Mouse (Mus musculus): Measurements from ENCODE around the gene Ccser1. TPM values are rescaled to one million over a fixed set of nuclear protein-coding genes. Genes with fewer than 3 reads are reported as not detected.
A peak's percentile ranks its signal among the peaks of the same experiment; 100 is the strongest.

The Ccser1 gene
- polyA plus RNA-seq, 1 experiment from 2014 or later, result 25.3 TPM

DNA sequence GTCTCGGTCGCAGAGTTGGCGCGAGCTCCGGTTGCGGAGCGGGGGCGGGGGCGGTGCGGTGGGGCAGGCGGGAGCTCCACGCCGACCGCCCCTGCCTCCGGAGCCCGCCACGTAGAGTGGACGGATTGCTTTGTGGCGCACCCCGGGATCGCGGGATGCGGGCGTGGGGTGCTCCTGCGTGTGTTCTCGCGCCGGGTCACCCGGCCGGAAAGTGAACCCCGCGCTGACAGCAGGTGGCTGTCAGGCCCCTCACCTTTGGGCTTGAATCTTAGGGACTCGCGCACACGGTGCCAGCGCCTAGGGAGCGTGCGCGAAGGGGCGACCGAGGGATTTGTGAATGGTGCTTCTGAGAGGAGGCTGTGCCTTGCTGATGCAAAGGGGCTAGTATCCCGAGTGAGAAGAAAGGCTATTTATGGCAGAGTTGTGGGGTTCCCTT, 650 bp downstream of the Ccser1 start:
- Histone ChIP-seq H3K27me3 (replicated peaks) (no peaks in the 10 kb centered on the region), H3K4me3 (replicated peaks) (peak overlapping the region; percentile 63), H3K4me2 (peak overlapping the region; percentile 66), H3K36me3 (no peaks in the 10 kb centered on the region), H3K27ac (replicated peaks) (peak overlapping the region; percentile 89), H3K9me3 (replicated peaks) (no peaks in the 10 kb centered on the region), H3K4me1 (peaks cover 19% of the 10 kb centered on the region), H3K9ac (replicated peaks) (peak overlapping the region; percentile 75)
- WGBS, result 0% methylated on average over 38 of the region's 42 CpGs
- peak; percentile 74 for ATAC-seq (ENCODE audit: low FRiP score)

DNA sequence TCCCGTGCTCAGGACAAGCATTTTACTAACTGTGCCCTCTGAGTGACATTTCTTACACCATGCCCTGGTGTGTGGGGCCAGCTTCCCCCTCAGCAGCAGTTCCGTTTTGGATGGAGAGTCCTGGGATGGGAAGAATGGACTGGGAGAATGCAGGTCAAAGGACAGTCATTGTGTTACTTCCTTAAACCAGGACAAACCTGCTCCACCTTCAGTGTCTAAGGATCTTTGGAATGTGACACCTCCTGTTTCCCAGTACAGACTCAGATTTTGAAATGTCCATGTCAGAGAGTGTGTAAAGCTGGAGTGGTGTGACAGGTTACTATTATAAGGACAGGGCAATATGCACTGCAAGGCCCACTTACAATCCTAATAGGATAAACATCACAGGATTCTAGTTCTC, 8.9 kb downstream of the Ccser1 start:
- H3K9ac ChIP-seq (replicated peaks), result no peak overlapping the region
- no peaks in the 10 kb centered on the region for H3K9me3 ChIP-seq (replicated peaks)
- WGBS, result 58% methylated on average over 2 of the region's 2 CpGs
- H3K27me3 ChIP-seq (replicated peaks), result no peaks in the 10 kb centered on the region
- no peak overlapping the region for H3K27ac ChIP-seq (replicated peaks)
- H3K4me3 ChIP-seq (replicated peaks), result no peak overlapping the region
- H3K4me1 ChIP-seq, result peaks cover 3% of the 10 kb centered on the region; the same call in 1 of the 2 replicates
- no peaks in the 10 kb centered on the region for H3K36me3 ChIP-seq
- no peak for ATAC-seq (ENCODE audit: low FRiP score)
- H3K4me2 ChIP-seq, result no peak overlapping the region

DNA sequence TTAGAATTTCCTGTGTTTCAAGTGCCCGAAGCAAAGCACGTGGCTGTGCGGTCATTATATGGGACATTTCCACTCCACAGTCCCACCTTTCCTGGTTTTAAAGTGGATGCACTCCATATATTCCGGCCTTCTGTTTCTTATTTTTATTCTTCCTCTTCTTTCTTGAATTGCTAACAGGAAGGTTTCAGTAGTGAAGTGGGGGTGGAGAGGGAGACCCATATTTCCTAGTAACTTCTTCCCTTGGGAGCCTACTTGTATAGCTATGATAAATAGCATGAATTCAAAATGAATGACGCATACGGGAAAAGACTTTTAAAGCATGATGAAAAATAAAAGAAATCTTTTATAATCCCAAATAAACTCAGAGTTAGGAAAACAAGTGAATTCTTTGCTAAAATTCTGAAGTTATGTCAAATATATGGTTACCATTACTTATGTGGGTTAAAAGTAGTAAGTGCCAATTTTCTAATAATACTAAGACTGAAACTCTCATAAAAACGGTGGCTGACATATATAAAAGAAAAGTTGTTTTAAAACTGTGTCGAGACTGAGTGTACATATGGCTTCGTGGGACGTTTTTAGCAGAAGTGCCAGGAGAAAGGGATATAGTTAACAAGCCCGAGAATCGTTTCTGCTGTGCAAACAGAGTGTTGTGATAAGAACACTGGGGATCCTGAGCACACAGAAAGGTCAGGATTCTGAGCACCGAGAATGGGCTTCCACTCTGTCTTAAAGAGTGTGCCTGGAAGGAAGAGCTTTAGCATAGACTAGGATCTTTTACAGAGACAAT, 11.7 kb downstream of the Ccser1 start:
- 81% methylated on average over 13 of the region's 13 CpGs for WGBS

DNA sequence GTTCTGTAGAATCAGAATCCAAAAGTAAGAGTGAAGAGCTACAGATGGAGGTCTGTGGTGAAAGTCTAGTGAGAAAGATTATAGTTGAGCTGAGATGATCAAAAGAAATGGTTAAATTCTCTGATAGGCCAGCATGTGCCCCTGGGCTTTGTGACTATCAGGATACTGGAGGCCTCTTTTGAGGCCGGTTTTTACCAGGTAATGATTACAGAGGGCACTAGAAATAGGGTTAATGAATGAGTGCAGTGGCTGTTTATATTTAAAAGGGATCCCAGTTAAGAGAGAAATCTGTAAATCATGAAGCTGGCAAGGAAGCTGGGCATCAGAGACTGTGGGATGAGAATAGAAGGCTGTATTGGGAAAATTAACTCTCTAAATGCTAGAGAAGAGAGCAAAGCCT, 23.2 kb downstream of the Ccser1 start:
- Histone ChIP-seq H3K27me3 (replicated peaks) (no peaks in the 10 kb centered on the region), H3K36me3 (no peaks in the 10 kb centered on the region), H3K9ac (replicated peaks) (no peak overlapping the region), H3K4me3 (replicated peaks) (no peak overlapping the region), H3K27ac (replicated peaks) (no peak overlapping the region), H3K4me1 (no peaks in the 10 kb centered on the region), H3K9me3 (replicated peaks) (no peaks in the 10 kb centered on the region), H3K4me2 (no peak overlapping the region)
- 24% methylated on average over 1 of the region's 1 CpGs for WGBS
- no peak for ATAC-seq (ENCODE audit: low FRiP score)

More for the DNA sequence above, 11.7 kb downstream of the Ccser1 start:
- Histone ChIP-seq H3K9me3 (replicated peaks) (no peaks in the 10 kb centered on the region), H3K36me3 (no peaks in the 10 kb centered on the region), H3K27ac (replicated peaks) (no peak overlapping the region), H3K4me3 (replicated peaks) (no peak overlapping the region), H3K9ac (replicated peaks) (no peak overlapping the region), H3K4me1 (peaks cover under 1% of the 10 kb centered on the region; the same call in 1 of the 2 replicates), H3K4me2 (no peak overlapping the region), H3K27me3 (replicated peaks) (no peaks in the 10 kb centered on the region)
- no peak for ATAC-seq (ENCODE audit: low FRiP score)

DNA sequence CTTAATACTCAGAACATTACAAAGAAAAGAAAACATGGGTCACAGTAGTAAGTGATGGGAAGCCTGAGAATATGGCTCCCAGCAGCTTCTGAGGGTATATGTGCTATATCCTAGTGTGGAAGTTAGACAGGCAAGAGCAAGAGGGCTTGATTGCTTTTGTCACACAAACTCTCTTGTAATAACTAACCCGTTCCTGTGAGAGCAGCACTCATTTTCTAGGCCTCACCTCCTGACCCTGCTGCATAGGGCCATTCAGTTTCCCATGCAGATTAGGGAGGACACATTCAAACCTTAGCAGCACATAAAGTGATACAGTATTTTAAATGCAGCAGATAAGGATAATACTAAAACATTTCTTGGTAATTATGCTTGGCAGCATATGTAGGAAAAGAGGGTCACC, 25.9 kb downstream of the Ccser1 start:
- Histone ChIP-seq H3K27me3 (replicated peaks) (no peaks in the 10 kb centered on the region), H3K9me3 (replicated peaks) (no peaks in the 10 kb centered on the region), H3K4me1 (peaks cover 5% of the 10 kb centered on the region; the same call in 1 of the 2 replicates), H3K4me3 (replicated peaks) (no peak overlapping the region), H3K36me3 (no peaks in the 10 kb centered on the region), H3K4me2 (no peak overlapping the region), H3K9ac (replicated peaks) (no peak overlapping the region), H3K27ac (replicated peaks) (no peak overlapping the region)
- WGBS, result 21% methylated on average over 1 of the region's 1 CpGs
- no peak for ATAC-seq (ENCODE audit: low FRiP score)

DNA sequence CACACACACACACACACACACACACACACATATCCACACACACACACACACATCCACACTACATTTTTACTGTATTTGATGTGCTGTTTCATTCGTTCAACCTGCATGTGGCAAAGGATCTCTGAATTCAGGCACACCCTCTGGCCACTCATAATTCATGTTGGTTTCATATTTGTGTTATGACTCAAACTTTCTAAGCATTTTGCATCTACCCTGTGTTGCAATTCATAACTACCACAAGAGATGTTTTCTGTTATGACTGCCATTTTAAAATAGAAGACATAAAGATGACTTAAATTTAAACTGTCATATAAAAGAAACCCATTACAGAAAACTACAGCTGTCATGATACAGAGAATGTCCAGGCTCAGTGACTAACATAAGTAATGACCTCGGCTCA, 26.5 kb downstream of the Ccser1 start:
- Histone ChIP-seq H3K9ac (replicated peaks) (no peak overlapping the region), H3K4me3 (replicated peaks) (no peak overlapping the region), H3K4me2 (no peak overlapping the region), H3K4me1 (peaks cover 5% of the 10 kb centered on the region; the same call in 1 of the 2 replicates), H3K36me3 (no peaks in the 10 kb centered on the region), H3K27ac (replicated peaks) (no peak overlapping the region), H3K27me3 (replicated peaks) (no peaks in the 10 kb centered on the region), H3K9me3 (replicated peaks) (no peaks in the 10 kb centered on the region)
- WGBS, result 73% methylated on average over 2 of the region's 2 CpGs
- no peak for ATAC-seq (ENCODE audit: low FRiP score)

DNA sequence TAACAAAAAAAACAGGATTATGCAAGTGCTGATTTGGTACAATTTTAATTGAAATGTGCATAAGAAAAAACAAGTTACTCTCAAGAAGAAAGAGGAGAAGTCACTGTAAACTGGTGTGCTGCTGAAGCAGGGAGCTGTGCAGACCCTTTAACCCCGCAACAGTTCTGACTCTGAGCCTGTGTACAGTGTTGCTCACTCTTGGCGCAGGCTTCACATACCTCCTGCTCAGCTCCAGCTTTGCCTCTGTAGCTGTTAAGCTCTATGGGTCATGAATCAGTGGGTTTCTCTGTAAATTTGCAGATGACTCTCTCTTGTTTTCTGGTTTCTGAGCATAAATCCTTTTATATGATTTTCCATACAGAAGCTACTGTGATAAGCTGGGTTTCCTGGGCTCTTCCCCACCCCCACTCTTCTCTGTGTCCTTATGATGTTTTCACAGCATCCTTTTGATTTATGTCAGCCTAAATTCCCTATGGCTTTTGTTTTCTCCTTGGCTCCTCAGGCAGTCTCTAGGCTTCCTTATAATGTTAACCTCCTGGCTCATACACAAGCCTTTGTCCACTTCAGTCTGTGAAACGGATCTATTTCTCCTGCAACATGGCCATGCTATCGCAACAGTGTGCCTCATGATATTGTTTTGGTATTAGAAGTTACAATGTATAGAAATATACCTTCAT, 30.1 kb downstream of the Ccser1 start:
- Histone ChIP-seq H3K27ac (replicated peaks) (0 out of 2 replicates have a peak overlapping the region, but pooled peaks have one; percentile 48), H3K9me3 (replicated peaks) (no peaks in the 10 kb centered on the region), H3K4me2 (no peak overlapping the region), H3K9ac (replicated peaks) (no peak overlapping the region), H3K27me3 (replicated peaks) (no peaks in the 10 kb centered on the region), H3K4me3 (replicated peaks) (no peak overlapping the region), H3K4me1 (peaks cover 5% of the 10 kb centered on the region; the same call in 1 of the 2 replicates), H3K36me3 (no peaks in the 10 kb centered on the region)
- 55% methylated on average over 4 of the region's 4 CpGs for WGBS
- peak; percentile 64 for ATAC-seq (ENCODE audit: low FRiP score)

DNA sequence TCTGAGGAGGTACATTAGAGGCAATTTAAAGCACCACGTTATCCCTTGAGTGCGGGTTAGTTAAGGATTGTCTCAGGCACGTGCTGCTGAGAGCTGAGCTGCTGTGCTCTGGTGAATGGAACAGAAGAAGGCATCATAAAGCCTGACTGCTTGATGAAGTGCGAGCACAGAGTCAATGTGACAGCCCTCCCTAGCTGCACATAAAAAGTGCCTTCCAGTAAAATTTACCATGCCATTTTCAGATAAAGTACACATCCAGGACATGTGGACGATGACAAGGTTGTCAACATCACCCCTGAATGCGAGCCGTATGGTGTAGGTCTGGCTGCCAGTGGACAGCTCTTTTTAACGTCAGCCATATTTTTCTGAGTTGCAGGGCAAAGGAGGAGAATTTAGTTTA, 35.6 kb downstream of the Ccser1 start:
- Histone ChIP-seq H3K9me3 (replicated peaks) (no peaks in the 10 kb centered on the region), H3K36me3 (no peaks in the 10 kb centered on the region), H3K27me3 (replicated peaks) (no peaks in the 10 kb centered on the region), H3K9ac (replicated peaks) (no peak overlapping the region), H3K27ac (replicated peaks) (no peak overlapping the region), H3K4me2 (no peak overlapping the region), H3K4me3 (replicated peaks) (no peak overlapping the region), H3K4me1 (peaks cover 8% of the 10 kb centered on the region)
- peak; percentile 41; the same call in 1 of the 2 replicates for ATAC-seq (ENCODE audit: low FRiP score)
- 41% methylated on average over 8 of the region's 8 CpGs for WGBS

DNA sequence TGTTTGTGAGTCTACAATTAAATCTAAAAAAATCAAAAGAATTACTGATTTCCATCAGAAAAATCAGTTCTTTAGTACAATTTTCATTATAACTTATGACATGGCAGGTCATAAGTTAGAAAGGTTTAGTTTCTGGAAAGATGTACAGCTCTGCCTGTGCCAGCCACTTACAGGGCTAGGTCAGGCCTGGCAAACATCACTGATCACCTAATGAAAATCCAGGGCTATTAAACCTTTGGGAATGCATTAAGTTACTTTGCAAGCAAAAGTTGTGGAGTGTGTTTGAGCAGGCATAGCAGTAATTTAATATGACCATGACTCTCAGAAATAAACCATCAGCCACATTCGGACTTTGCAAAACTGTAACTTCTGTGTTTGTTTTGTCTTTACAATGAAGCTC, 36.4 kb downstream of the Ccser1 start:
- Histone ChIP-seq H3K36me3 (no peaks in the 10 kb centered on the region), H3K27ac (replicated peaks) (no peak overlapping the region), H3K27me3 (replicated peaks) (no peaks in the 10 kb centered on the region), H3K4me3 (replicated peaks) (no peak overlapping the region), H3K9ac (replicated peaks) (no peak overlapping the region), H3K9me3 (replicated peaks) (no peaks in the 10 kb centered on the region), H3K4me1 (peaks cover 8% of the 10 kb centered on the region), H3K4me2 (no peak overlapping the region)
- WGBS, result 85% methylated on average over 1 of the region's 1 CpGs
- ATAC-seq (ENCODE audit: low FRiP score), result no peak

DNA sequence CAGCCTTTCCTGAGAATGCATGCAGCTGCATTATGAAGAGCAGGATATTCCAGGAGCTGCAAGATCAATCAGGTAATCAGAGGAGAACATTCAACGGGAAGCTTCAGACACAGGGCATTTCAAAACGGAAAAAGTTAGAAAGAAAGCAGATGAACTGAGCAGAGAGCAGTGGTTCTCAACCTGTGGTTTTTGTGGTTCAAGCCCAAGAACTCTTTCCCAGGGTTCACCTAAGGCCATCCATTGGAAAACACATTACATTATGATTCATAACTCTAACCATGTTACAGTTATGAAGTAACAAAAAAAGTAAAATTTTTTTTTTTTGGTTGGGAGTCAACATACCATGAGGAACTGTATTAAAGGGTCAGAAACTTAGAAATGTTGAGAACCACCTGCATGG, 37.6 kb downstream of the Ccser1 start:
- no peak for ATAC-seq (ENCODE audit: low FRiP score)
- Histone ChIP-seq H3K36me3 (no peaks in the 10 kb centered on the region), H3K4me1 (peaks cover 8% of the 10 kb centered on the region), H3K4me2 (no peak overlapping the region), H3K27ac (replicated peaks) (no peak overlapping the region), H3K4me3 (replicated peaks) (no peak overlapping the region), H3K9me3 (replicated peaks) (no peaks in the 10 kb centered on the region), H3K27me3 (replicated peaks) (no peaks in the 10 kb centered on the region), H3K9ac (replicated peaks) (no peak overlapping the region)
- 88% methylated on average over 2 of the region's 2 CpGs for WGBS

DNA sequence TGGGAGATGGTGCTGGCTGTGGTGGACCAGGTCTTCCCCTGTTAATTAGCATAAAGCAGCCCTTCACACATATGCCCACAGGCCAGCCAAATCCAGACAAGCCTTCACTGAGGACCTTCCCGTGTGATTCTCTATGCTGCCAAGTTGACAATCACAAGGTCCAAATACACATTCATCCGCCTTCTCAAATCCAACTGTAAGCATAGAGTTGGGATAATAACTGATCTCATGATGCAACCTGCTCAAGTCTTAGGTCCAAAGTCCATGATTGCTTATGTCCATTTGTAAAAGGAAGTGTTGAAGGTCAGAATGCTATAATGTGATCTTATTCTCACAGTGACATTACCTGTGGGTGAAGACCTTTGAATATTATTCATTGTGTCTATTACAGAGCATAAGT, 43.4 kb downstream of the Ccser1 start:
- Histone ChIP-seq H3K4me3 (replicated peaks) (no peak overlapping the region), H3K9ac (replicated peaks) (no peak overlapping the region), H3K36me3 (no peaks in the 10 kb centered on the region), H3K27me3 (replicated peaks) (no peaks in the 10 kb centered on the region), H3K4me2 (no peak overlapping the region), H3K27ac (replicated peaks) (no peak overlapping the region), H3K9me3 (replicated peaks) (no peaks in the 10 kb centered on the region), H3K4me1 (no peaks in the 10 kb centered on the region)
- 84% methylated on average over 2 of the region's 2 CpGs for WGBS
- ATAC-seq (ENCODE audit: low FRiP score), result no peak

DNA sequence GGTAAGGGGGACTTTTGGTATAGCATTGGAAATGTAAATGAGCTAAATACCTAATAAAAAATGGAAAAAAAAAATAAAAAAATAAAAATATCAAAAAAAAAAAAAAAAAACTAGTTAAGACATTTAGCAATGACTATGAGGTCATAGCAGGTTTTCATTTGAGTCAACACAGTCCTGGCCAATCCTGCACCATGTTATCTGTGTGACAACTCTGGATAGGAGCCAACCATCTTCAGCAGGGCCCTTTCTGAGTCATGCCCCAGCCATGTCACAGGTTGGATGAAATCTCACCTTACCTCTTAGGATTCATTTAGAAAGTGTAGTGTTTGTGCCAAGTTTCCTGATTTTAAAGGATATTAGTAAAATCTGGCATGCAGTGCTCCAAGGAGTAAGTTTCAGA, 45.2 kb downstream of the Ccser1 start:
- Histone ChIP-seq H3K27ac (replicated peaks) (no peak overlapping the region), H3K9me3 (replicated peaks) (no peaks in the 10 kb centered on the region), H3K4me2 (no peak overlapping the region), H3K4me3 (replicated peaks) (no peak overlapping the region), H3K27me3 (replicated peaks) (no peaks in the 10 kb centered on the region), H3K9ac (replicated peaks) (no peak overlapping the region), H3K36me3 (no peaks in the 10 kb centered on the region), H3K4me1 (no peaks in the 10 kb centered on the region)
- no peak for ATAC-seq (ENCODE audit: low FRiP score)

All from neural tube, embryonic 15.5 days (tissue).